Comparison of ENCODE assay signal across 23 mouse cellular contexts in the genomic region with DNA sequence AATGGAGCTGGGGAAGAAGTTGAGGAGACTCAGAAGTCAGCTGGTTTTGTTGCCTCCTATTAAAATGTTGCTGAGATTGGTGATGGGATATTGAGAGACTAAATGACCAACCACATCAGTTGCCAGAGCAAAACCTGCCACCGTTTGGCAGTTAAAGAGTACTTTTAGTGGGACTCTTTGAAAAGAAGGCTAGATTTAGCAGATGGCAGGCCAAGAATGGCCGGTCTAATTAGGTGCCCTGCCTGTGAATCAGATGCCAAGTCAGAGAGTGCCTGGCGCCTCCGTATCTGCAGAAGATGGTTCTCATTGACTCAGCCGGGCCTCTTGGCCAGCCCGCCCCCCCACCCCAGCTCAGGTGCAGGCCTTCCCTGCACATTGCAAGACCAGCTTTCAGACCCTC.
DNase-seq lines count a peak whose midpoint lies in the region; ATAC-seq and TF ChIP-seq lines count a peak whose summit lies in the region.
"Had no signal": no experiment of that assay in that cellular context is flagged by ENCODE, and none has a peak within 500 bp of the region (broad histone marks: within the 10 kb centered on the region; RNA-seq: fewer than 3 reads in every experiment).

No protein-coding gene starts in this region.

- peaks cover 81% of the 10 kb centered on the region for H3K4me1 ChIP-seq in forebrain, embryonic 12.5 days
- peaks cover 9% of the 10 kb centered on the region for H3K4me1 ChIP-seq in forebrain, embryonic 11.5 days (replicated peaks; ENCODE audit: control insufficient read depth, insufficient read depth, low read length)
- peaks cover 13% of the 10 kb centered on the region for H3K4me1 ChIP-seq in midbrain, postnatal 0 days (ENCODE audit: insufficient read depth, low read length)
- peaks cover 62% of the 10 kb centered on the region for H3K4me1 ChIP-seq in midbrain, embryonic 14.5 days (ENCODE audit: control insufficient read depth, insufficient read depth, low read length)
- 0 out of 2 replicates have a peak, but pooled peaks cover 7% of the 10 kb centered on the region for H3K4me1 ChIP-seq in forebrain, postnatal 0 days (ENCODE audit: insufficient read depth)

- H3K4me3 ChIP-seq in forebrain, embryonic 12.5 days (replicated peaks) = no peak overlapping the region
- no peak overlapping the region for H3K4me3 ChIP-seq in forebrain, embryonic 11.5 days (ENCODE audit: low read depth, low read length)
- no peak overlapping the region for H3K4me3 ChIP-seq in midbrain, postnatal 0 days (ENCODE audit: low read depth, low read length)
- H3K4me3 ChIP-seq in midbrain, embryonic 14.5 days (replicated peaks; ENCODE audit: low read depth, low read length) = no peak overlapping the region
- no peak overlapping the region for H3K4me3 ChIP-seq in forebrain, postnatal 0 days (ENCODE audit: low read depth, low read length)
- H3K4me3 ChIP-seq: midbrain, embryonic 10.5 days; neural tube, embryonic 12.5 days had no signal

- no peaks in the 10 kb centered on the region for H3K9me3 ChIP-seq in forebrain, embryonic 12.5 days
- no peaks in the 10 kb centered on the region for H3K9me3 ChIP-seq in forebrain, embryonic 11.5 days (ENCODE audit: control insufficient read depth, low read length)
- no peaks in the 10 kb centered on the region for H3K9me3 ChIP-seq in midbrain, postnatal 0 days (ENCODE audit: low read length)
- no peaks in the 10 kb centered on the region for H3K9me3 ChIP-seq in midbrain, embryonic 14.5 days (ENCODE audit: control insufficient read depth, low read length)
- H3K9me3 ChIP-seq in forebrain, postnatal 0 days (ENCODE audit: low read length) = no peaks in the 10 kb centered on the region
- H3K9me3 ChIP-seq: G1E; midbrain, embryonic 10.5 days; neural tube, embryonic 12.5 days had no signal

- no peak overlapping the region for H3K4me2 ChIP-seq in forebrain, embryonic 12.5 days
- H3K4me2 ChIP-seq in forebrain, embryonic 11.5 days (ENCODE audit: low read depth, low read length, severe bottlenecking) = no peak overlapping the region
- no peak overlapping the region for H3K4me2 ChIP-seq in midbrain, postnatal 0 days (ENCODE audit: low read depth, low read length, poor library complexity, severe bottlenecking)
- no peak overlapping the region for H3K4me2 ChIP-seq in midbrain, embryonic 14.5 days (ENCODE audit: low read length)
- H3K4me2 ChIP-seq in forebrain, postnatal 0 days (ENCODE audit: low read depth) = no peak overlapping the region
- H3K4me2 ChIP-seq: heart, embryonic 11.5 days; neural tube, embryonic 12.5 days had no signal

- 63% methylated on average over 6 of the region's 6 CpGs for WGBS in forebrain, embryonic 12.5 days
- WGBS in forebrain, embryonic 11.5 days = 76% methylated on average over 6 of the region's 6 CpGs
- WGBS in midbrain, postnatal 0 days = 71% methylated on average over 6 of the region's 6 CpGs
- 82% methylated on average over 6 of the region's 6 CpGs for WGBS in midbrain, embryonic 14.5 days
- 30% methylated on average over 6 of the region's 6 CpGs for WGBS in forebrain, postnatal 0 days

- H3K36me3 ChIP-seq in forebrain, embryonic 12.5 days (replicated peaks) = peaks cover 4% of the 10 kb centered on the region; the same call in 1 of the 2 replicates
- no peaks in the 10 kb centered on the region for H3K36me3 ChIP-seq in forebrain, embryonic 11.5 days (ENCODE audit: control insufficient read depth, insufficient read depth, low read length)
- H3K36me3 ChIP-seq in midbrain, postnatal 0 days (ENCODE audit: insufficient read depth, low read length) = no peaks in the 10 kb centered on the region
- no peaks in the 10 kb centered on the region for H3K36me3 ChIP-seq in midbrain, embryonic 14.5 days (ENCODE audit: control insufficient read depth, insufficient read depth, low read length)
- no peaks in the 10 kb centered on the region for H3K36me3 ChIP-seq in forebrain, postnatal 0 days (ENCODE audit: insufficient read depth)
- H3K36me3 ChIP-seq: midbrain, embryonic 10.5 days; neural tube, embryonic 12.5 days had no signal

- H3K9ac ChIP-seq in forebrain, embryonic 12.5 days = no peak overlapping the region
- H3K9ac ChIP-seq in forebrain, embryonic 11.5 days (ENCODE audit: low read length) = no peak overlapping the region
- H3K9ac ChIP-seq in midbrain, postnatal 0 days (replicated peaks; ENCODE audit: low read length, poor library complexity, severe bottlenecking) = no peak overlapping the region
- no peak overlapping the region for H3K9ac ChIP-seq in midbrain, embryonic 14.5 days (replicated peaks; ENCODE audit: low read length)
- H3K9ac ChIP-seq in forebrain, postnatal 0 days = no peak overlapping the region
- H3K9ac ChIP-seq: neural tube, embryonic 12.5 days had no signal

- 0 out of 2 replicates have a peak overlapping the region, but pooled peaks have one; percentile 8 for H3K27ac ChIP-seq in forebrain, embryonic 12.5 days
- H3K27ac ChIP-seq in forebrain, embryonic 11.5 days (ENCODE audit: low read depth, low read length) = no peak overlapping the region
- no peak overlapping the region for H3K27ac ChIP-seq in midbrain, postnatal 0 days (ENCODE audit: low read depth, low read length)
- no peak overlapping the region for H3K27ac ChIP-seq in midbrain, embryonic 14.5 days (replicated peaks; ENCODE audit: low read depth, low read length)
- H3K27ac ChIP-seq in forebrain, postnatal 0 days (ENCODE audit: low read depth, low read length) = no peak overlapping the region
- H3K27ac ChIP-seq: macrophage; neural tube, embryonic 12.5 days had no signal

- peaks cover 10% of the 10 kb centered on the region; the same call in 1 of the 2 replicates for H3K27me3 ChIP-seq in forebrain, embryonic 12.5 days
- H3K27me3 ChIP-seq in forebrain, embryonic 11.5 days (ENCODE audit: control insufficient read depth, insufficient read depth, low read length) = no peaks in the 10 kb centered on the region
- H3K27me3 ChIP-seq in midbrain, postnatal 0 days (ENCODE audit: insufficient read depth, low read length) = no peaks in the 10 kb centered on the region
- no peaks in the 10 kb centered on the region for H3K27me3 ChIP-seq in midbrain, embryonic 14.5 days (ENCODE audit: control insufficient read depth, insufficient read depth, low read length)
- H3K27me3 ChIP-seq in forebrain, postnatal 0 days (ENCODE audit: insufficient read depth, low read length) = no peaks in the 10 kb centered on the region
- H3K27me3 ChIP-seq: CH12.LX; neural tube, embryonic 12.5 days had no signal

- ATAC-seq in forebrain, embryonic 12.5 days (ENCODE audit: low FRiP score) = no peak
- no peak for ATAC-seq in forebrain, embryonic 11.5 days (replicated peaks; ENCODE audit: low FRiP score)
- no peak for ATAC-seq in midbrain, postnatal 0 days (ENCODE audit: low FRiP score)
- ATAC-seq in midbrain, embryonic 14.5 days (ENCODE audit: low FRiP score, low TSS enrichment) = no peak
- no peak for ATAC-seq in forebrain, postnatal 0 days
- ATAC-seq in megakaryocyte progenitor cell, adult 5-6 weeks (replicated peaks; ENCODE audit: poor library complexity) = no peak
- ATAC-seq: lung, postnatal 0 days had no signal

- no peak for TF ChIP-seq CTCF in midbrain, postnatal 0 days (IDR thresholded peaks at IDR 0.05)
- TF ChIP-seq CTCF in forebrain, postnatal 0 days (IDR thresholded peaks at IDR 0.05; ENCODE audit: low read depth) = no peak

- DNase-seq in forebrain, embryonic 11.5 days (ENCODE audit: low spot score) = no peak
- peak; percentile 47 for DNase-seq in midbrain, postnatal 0 days (ENCODE audit: low spot score)
- DNase-seq in midbrain, embryonic 14.5 days = no peak
- peak; percentile 53 to 56 for DNase-seq in cerebellum, postnatal 14 days
- DNase-seq in forebrain, postnatal 0 days = peak; percentile 33
- DNase-seq in kidney, adult 18-20 months = no peak
- DNase-seq: adrenal gland, postnatal 10 days; B cell, adult 2 months; gastrocnemius, postnatal 10 days; kidney, adult 11 months; kidney, postnatal 10 days; retina, postnatal 1 day; right cerebral cortex, postnatal 25 days; thymus, postnatal 14 days had no signal

Comparison
In these comparisons a context has a peak if more than half of its experiments do, and no peak if none do; other contexts are left out.
1. DNase-seq: peak in midbrain, postnatal 0 days (single experiment), cerebellum, postnatal 14 days (2 of 2) and forebrain, postnatal 0 days (single experiment); none in forebrain, embryonic 11.5 days (single experiment), midbrain, embryonic 14.5 days (single experiment) and kidney, adult 18-20 months (single experiment).